Mouse (Mus musculus) limb, embryonic 11.5 days (tissue): ENCODE results near the gene Adprh. TPM values are rescaled to one million over a fixed set of nuclear protein-coding genes. Genes with fewer than 3 reads are reported as not detected.

Source experiments
- ATAC-seq: fragments of 200-750 bp; cut with Nextera tagmentation; 2 replicates; pipeline ENCODE4 v1.8.0; 2017; ENCODE audit warnings: low read depth; ENCODE audit not compliant: insufficient number of reproducible peaks, low FRiP score, low TSS enrichment
- DNase-seq: peaks from one replicate; pipeline ENCODE4 v3.0.0-alpha.2; 2015; ENCODE audit warnings: low spot score
- H3K27ac ChIP-seq: fragments of 300-500 bp; sonication (generic); replicated peaks from 2 replicates; pipeline ENCODE4 v1.5.1; 2014; ENCODE audit warnings: low read depth, mild to moderate bottlenecking, low read length
- H3K27me3 ChIP-seq: fragments of 300-500 bp; sonication (generic); 2 replicates; pipeline ENCODE4 v1.6.1; 2014; ENCODE audit warnings: mild to moderate bottlenecking, low read length, mixed read lengths; ENCODE audit not compliant: control insufficient read depth, insufficient read depth
- H3K36me3 ChIP-seq: fragments of 300-500 bp; sonication (generic); 2 replicates; pipeline ENCODE4 v1.6.1; 2014; ENCODE audit warnings: mild to moderate bottlenecking, low read length, moderate library complexity, mixed read lengths; ENCODE audit not compliant: control insufficient read depth, insufficient read depth
- H3K4me1 ChIP-seq: fragments of 300-500 bp; sonication (generic); 2 replicates; pipeline ENCODE4 v1.6.1; 2014; ENCODE audit warnings: low read length, mixed read lengths; ENCODE audit not compliant: control insufficient read depth, insufficient read depth
- H3K4me2 ChIP-seq: fragments of 300-500 bp; sonication (generic); 2 replicates; pipeline ENCODE4 v1.6.1; 2014; ENCODE audit warnings: low read depth, mild to moderate bottlenecking, moderate library complexity; ENCODE audit not compliant: severe bottlenecking
- H3K4me3 ChIP-seq: fragments of 300-500 bp; sonication (generic); 2 replicates; pipeline ENCODE4 v1.5.1; 2014; ENCODE audit warnings: low read depth, low read length
- H3K9ac ChIP-seq: fragments of 300-500 bp; sonication (generic); 2 replicates; pipeline ENCODE4 v1.6.1; 2014; ENCODE audit warnings: mild to moderate bottlenecking, low read length
- H3K9me3 ChIP-seq: fragments of 300-500 bp; sonication (generic); 2 replicates; pipeline ENCODE4 v1.6.1; 2016; ENCODE audit warnings: low read length; ENCODE audit not compliant: control insufficient read depth
- WGBS: fragments of 180-500 bp; shearing (Covaris S2); extraction: QIAGEN DNeasy Blood & Tissue Kit; methylation state at CpG from one replicate; pipeline ENCODE4 v1.1.7; 2014; 5-methylcytosine and 5-hydroxymethylcytosine counted together
- polyA plus RNA-seq: library from polyadenylated mRNA; unstranded; fragments of >200 nt; fragmentation: Nextera tagmentation; extraction: Ambion mirVana; gene quantifications from 2 replicates; pipeline ENCODE4 v1.2.1, GENCODE M21; 2014

The Adprh gene
- polyA plus RNA-seq, 1 experiment from 2014 or later = 141 TPM

GRCm38 (mm10) chr16:38468706-38469018 lies 16.2 kb upstream of the Adprh start:
- 44% methylated on average over 3 of the region's 3 CpGs for WGBS
- no peak for ATAC-seq
- no peak overlapping the region for H3K4me2 ChIP-seq
- H3K9ac ChIP-seq = no peak overlapping the region
- H3K4me1 ChIP-seq = no peaks in the 10 kb centered on the region
- no peak overlapping the region for H3K27ac ChIP-seq
- H3K36me3 ChIP-seq = no peaks in the 10 kb centered on the region
- H3K9me3 ChIP-seq = no peaks in the 10 kb centered on the region
- DNase-seq = no peak
- no peaks in the 10 kb centered on the region for H3K27me3 ChIP-seq
- H3K4me3 ChIP-seq = no peak overlapping the region

GRCm38 (mm10) chr16:38467917-38468705 lies 15.6 kb upstream of the Adprh start:
- H3K4me1 ChIP-seq = no peaks in the 10 kb centered on the region
- ATAC-seq (no peak), DNase-seq (no peak)
- no peaks in the 10 kb centered on the region for H3K9me3 ChIP-seq
- H3K9ac ChIP-seq = no peak overlapping the region
- no peaks in the 10 kb centered on the region for H3K27me3 ChIP-seq
- 82% methylated on average over 8 of the region's 8 CpGs for WGBS
- H3K36me3 ChIP-seq = no peaks in the 10 kb centered on the region
- H3K4me3 ChIP-seq = no peak overlapping the region
- H3K27ac ChIP-seq = no peak overlapping the region
- H3K4me2 ChIP-seq = no peak overlapping the region

- no peak for DNase-seq
- 88% methylated on average over 13 of the region's 13 CpGs for WGBS
Observed at GRCm38 (mm10) chr16:38467091-38467916, 14.8 kb upstream of the Adprh start.

GRCm38 (mm10) chr16:38466089-38466488 lies 13.6 kb upstream of the Adprh start:
- no peak overlapping the region for H3K4me2 ChIP-seq
- H3K4me3 ChIP-seq = no peak overlapping the region
- no peak for DNase-seq
- no peak overlapping the region for H3K9ac ChIP-seq
- H3K4me1 ChIP-seq = no peaks in the 10 kb centered on the region
- 84% methylated on average over 4 of the region's 4 CpGs for WGBS
- H3K27me3 ChIP-seq = no peaks in the 10 kb centered on the region
- no peaks in the 10 kb centered on the region for H3K36me3 ChIP-seq
- no peak for ATAC-seq
- H3K27ac ChIP-seq = no peak overlapping the region
- no peaks in the 10 kb centered on the region for H3K9me3 ChIP-seq

More at GRCm38 (mm10) chr16:38467091-38467916, 14.8 kb upstream of the Adprh start:
- no peaks in the 10 kb centered on the region for H3K9me3 ChIP-seq
- no peak for ATAC-seq
- H3K9ac ChIP-seq = no peak overlapping the region
- no peak overlapping the region for H3K27ac ChIP-seq
- no peaks in the 10 kb centered on the region for H3K27me3 ChIP-seq
- H3K36me3 ChIP-seq = no peaks in the 10 kb centered on the region
- H3K4me1 ChIP-seq = no peaks in the 10 kb centered on the region
- no peak overlapping the region for H3K4me2 ChIP-seq
- no peak overlapping the region for H3K4me3 ChIP-seq

GRCm38 (mm10) chr16:38463305-38463704 lies 10.8 kb upstream of the Adprh start:
- Histone ChIP-seq H3K27ac (no peak overlapping the region), H3K36me3 (no peaks in the 10 kb centered on the region), H3K4me3 (no peak overlapping the region), H3K4me1 (no peaks in the 10 kb centered on the region), H3K4me2 (no peak overlapping the region), H3K9ac (no peak overlapping the region), H3K27me3 (no peaks in the 10 kb centered on the region), H3K9me3 (no peaks in the 10 kb centered on the region)
- DNase-seq = no peak
- ATAC-seq = no peak
- WGBS = 89% methylated on average over 5 of the region's 5 CpGs

GRCm38 (mm10) chr16:38462161-38462560 lies 9.7 kb upstream of the Adprh start:
- ATAC-seq = no peak
- no peaks in the 10 kb centered on the region for H3K36me3 ChIP-seq
- WGBS = 84% methylated on average over 7 of the region's 7 CpGs
- no peak overlapping the region for H3K9ac ChIP-seq
- H3K4me3 ChIP-seq = no peak overlapping the region
- no peak overlapping the region for H3K4me2 ChIP-seq
- H3K27ac ChIP-seq = no peak overlapping the region
- no peaks in the 10 kb centered on the region for H3K4me1 ChIP-seq
- no peaks in the 10 kb centered on the region for H3K27me3 ChIP-seq
- DNase-seq = no peak
- no peaks in the 10 kb centered on the region for H3K9me3 ChIP-seq

- WGBS = 85% methylated on average over 8 of the region's 8 CpGs
- no peak for DNase-seq
- no peak overlapping the region for H3K9ac ChIP-seq
- H3K27me3 ChIP-seq = no peaks in the 10 kb centered on the region
- H3K27ac ChIP-seq = no peak overlapping the region
- H3K4me1 ChIP-seq = no peaks in the 10 kb centered on the region
- H3K9me3 ChIP-seq = no peaks in the 10 kb centered on the region
- no peak for ATAC-seq
- no peak overlapping the region for H3K4me3 ChIP-seq
- H3K4me2 ChIP-seq = no peak overlapping the region
- no peaks in the 10 kb centered on the region for H3K36me3 ChIP-seq
Observed at GRCm38 (mm10) chr16:38461749-38462148, 9.2 kb upstream of the Adprh start.

- H3K9ac ChIP-seq = no peak overlapping the region
- DNase-seq = no peak
- no peaks in the 10 kb centered on the region for H3K36me3 ChIP-seq
- H3K27me3 ChIP-seq = no peaks in the 10 kb centered on the region
- no peak overlapping the region for H3K27ac ChIP-seq
- H3K4me1 ChIP-seq = no peaks in the 10 kb centered on the region
- no peak for ATAC-seq
- no peaks in the 10 kb centered on the region for H3K9me3 ChIP-seq
- H3K4me3 ChIP-seq = no peak overlapping the region
- no peak overlapping the region for H3K4me2 ChIP-seq
- WGBS = 90% methylated on average over 4 of the region's 4 CpGs
Observed at GRCm38 (mm10) chr16:38459990-38460389, 7.5 kb upstream of the Adprh start.
